Comparison of ENCODE assay signal across 8 mouse cellular contexts in genomic region chr12:85194623-85195018, GRCm38 (mm10). TPM values are rescaled to one million over a fixed set of nuclear protein-coding genes. Genes with fewer than 3 reads are reported as not detected.
DNase-seq lines count a peak whose midpoint lies in the region; ATAC-seq and TF ChIP-seq lines count a peak whose summit lies in the region.

No protein-coding gene starts in this region.

- H3K36me3 ChIP-seq in midbrain, postnatal 0 days (ENCODE audit: insufficient read depth, low read length): no peaks in the 10 kb centered on the region
- H3K36me3 ChIP-seq in thymus, adult 2 months (ENCODE audit: control insufficient read depth, insufficient read depth, low read length): no peaks in the 10 kb centered on the region

- no peak overlapping the region for H3K4me2 ChIP-seq in midbrain, postnatal 0 days (ENCODE audit: low read depth, low read length, poor library complexity, severe bottlenecking)

- H3K9ac ChIP-seq in midbrain, postnatal 0 days (replicated peaks; ENCODE audit: low read length, poor library complexity, severe bottlenecking): no peak overlapping the region

- no peak overlapping the region for H3K4me3 ChIP-seq in midbrain, postnatal 0 days (ENCODE audit: low read depth, low read length)
- H3K4me3 ChIP-seq in thymus, adult 2 months (ENCODE audit: control insufficient read depth, insufficient read depth, low read length): no peak overlapping the region

- TF ChIP-seq CTCF in midbrain, postnatal 0 days (IDR thresholded peaks at IDR 0.05): no peak
- no peak for TF ChIP-seq CTCF in thymus, adult 2 months (IDR thresholded peaks at IDR 0.05; ENCODE audit: borderline replicate concordance, control insufficient read depth, extremely low read depth, insufficient read depth, low read length, poor library complexity)

- peak; percentile 56 for ATAC-seq in midbrain, postnatal 0 days (ENCODE audit: low FRiP score)

- intact Hi-C loops in left cerebral cortex, postnatal 10 days (cut with DNase I): no loop called here

- H3K27me3 ChIP-seq in midbrain, postnatal 0 days (ENCODE audit: insufficient read depth, low read length): no peaks in the 10 kb centered on the region
- H3K27me3 ChIP-seq in thymus, adult 2 months (ENCODE audit: control insufficient read depth, insufficient read depth, low read length): no peaks in the 10 kb centered on the region

- no peaks in the 10 kb centered on the region for H3K4me1 ChIP-seq in midbrain, postnatal 0 days (ENCODE audit: insufficient read depth, low read length)
- peaks cover 39% of the 10 kb centered on the region for H3K4me1 ChIP-seq in thymus, adult 2 months (replicated peaks; ENCODE audit: control insufficient read depth, insufficient read depth, low read length)

- no peak for TF ChIP-seq POLR2A in thymus, adult 2 months (IDR thresholded peaks at IDR 0.05; ENCODE audit: control insufficient read depth, extremely low read depth, insufficient read depth, low read length, poor library complexity)

- DNase-seq in left cerebral cortex, postnatal 10 days (ENCODE audit: extremely low spot score in 1 of 2, low spot score in 2 of 2): peak; percentile 36 to 88
- no peak for DNase-seq in left cerebral cortex, adult 11 months (ENCODE audit: low spot score)
- DNase-seq in adrenal gland, postnatal 10 days: peak; percentile 83
- DNase-seq in gastrocnemius, postnatal 4 days (ENCODE audit: low spot score in 2 of 2): peak; percentile 88 to 92
- peak; percentile 85 for DNase-seq in kidney, postnatal 14 days
- DNase-seq in midbrain, postnatal 0 days (ENCODE audit: low spot score): peak; percentile 90
- no peak for DNase-seq in thymus, adult 2 months
- DNase-seq in spleen, adult 18-20 months: no peak

- no peaks in the 10 kb centered on the region for H3K9me3 ChIP-seq in midbrain, postnatal 0 days (ENCODE audit: low read length)

- H3K27ac ChIP-seq in midbrain, postnatal 0 days (ENCODE audit: low read depth, low read length): no peak overlapping the region
- no peak overlapping the region for H3K27ac ChIP-seq in thymus, adult 2 months (ENCODE audit: control insufficient read depth, insufficient read depth, low read length)

- 50% methylated on average over 4 of the region's 4 CpGs for WGBS in midbrain, postnatal 0 days
- WGBS in thymus, adult 2 months: 94% methylated on average over 4 of the region's 4 CpGs

RNA-seq across cellular contexts. Expression of gene Pgf, which starts 17.0 kb away (rescaled TPM):
- total RNA-seq in left cerebral cortex, postnatal 10 days (2021): 1 to 10 TPM; 3.9 to 4.8 TPM
- total RNA-seq in adrenal gland, postnatal 10 days (2021): 1 to 10 TPM; 1.8 TPM
- 1 to 10 TPM; 5.6 to 6.4 TPM for total RNA-seq in gastrocnemius, postnatal 4 days (2021)
- total RNA-seq in midbrain, postnatal 0 days (2014; rRNA removed): 3.4 and 6.0 TPM in 2 replicates
- 9.1 and 9.4 TPM in 2 replicates for polyA plus RNA-seq in midbrain, postnatal 0 days (2015; fragmentation: Nextera tagmentation; extraction: Ambion mirVana)
- 1.3 and 2.1 TPM in 2 replicates for polyA plus RNA-seq in thymus, adult 2 months (2012; rRNA removed)

RNA-seq across cellular contexts. Expression of gene Eif2b2, which starts 24.7 kb away (rescaled TPM):
- 10 to 100 TPM; 60.8 to 61.7 TPM for total RNA-seq in left cerebral cortex, postnatal 10 days (2021)
- 10 to 100 TPM; 59.5 to 62.7 TPM for total RNA-seq in adrenal gland, postnatal 10 days (2021)
- total RNA-seq in gastrocnemius, postnatal 4 days (2021): 10 to 100 TPM; 80.6 to 95.1 TPM
- 43.1 and 65.3 TPM in 2 replicates for total RNA-seq in midbrain, postnatal 0 days (2014; rRNA removed)
- polyA plus RNA-seq in midbrain, postnatal 0 days (2015; fragmentation: Nextera tagmentation; extraction: Ambion mirVana): 79.5 and 82.5 TPM in 2 replicates
- 191 and 250 TPM in 2 replicates for polyA plus RNA-seq in thymus, adult 2 months (2012; rRNA removed)

RNA-seq across cellular contexts. Expression of gene Rps6kl1, which starts 43.6 kb away (rescaled TPM):
- 10 to 100 TPM; 38.8 to 39.5 TPM for total RNA-seq in left cerebral cortex, postnatal 10 days (2021)
- 1 to 10 TPM; 1.1 to 2.3 TPM for total RNA-seq in adrenal gland, postnatal 10 days (2021)
- total RNA-seq in gastrocnemius, postnatal 4 days (2021): under 1 TPM; 0.47 to 0.49 TPM
- total RNA-seq in midbrain, postnatal 0 days (2014; rRNA removed): 47.2 and 48.6 TPM in 2 replicates
- 35.0 and 37.1 TPM in 2 replicates for polyA plus RNA-seq in midbrain, postnatal 0 days (2015; fragmentation: Nextera tagmentation; extraction: Ambion mirVana)
- 3.7 and 11.4 TPM in 2 replicates for polyA plus RNA-seq in thymus, adult 2 months (2012; rRNA removed)

Comparison
In these comparisons a context has a peak if more than half of its experiments do, and no peak if none do; other contexts are left out.
1. DNase-seq: peak in left cerebral cortex, postnatal 10 days (2 of 2), adrenal gland, postnatal 10 days (single experiment), gastrocnemius, postnatal 4 days (2 of 2), kidney, postnatal 14 days (single experiment) and midbrain, postnatal 0 days (single experiment); none in left cerebral cortex, adult 11 months (single experiment), thymus, adult 2 months (single experiment) and spleen, adult 18-20 months (0 of 2).
2. RNA of gene Rps6kl1, which starts 43.6 kb away (total RNA-seq): 47.2 to 48.6 TPM in midbrain, postnatal 0 days and 38.8 to 39.5 TPM in left cerebral cortex, postnatal 10 days; 1.1 to 2.3 TPM in adrenal gland, postnatal 10 days and 0.47 to 0.49 TPM in gastrocnemius, postnatal 4 days; every median in the first group is over 10 times any median in the second.